Mouse (Mus musculus) embryonic facial prominence, embryonic 12.5 days (tissue): Measurements from ENCODE around the gene Cep83. TPM values are rescaled to one million over a fixed set of nuclear protein-coding genes. Genes with fewer than 3 reads are reported as not detected.
A peak's percentile ranks its signal among the peaks of the same experiment; 100 is the strongest.

Source experiments
- ATAC-seq: fragments of 200-750 bp; cut with Nextera tagmentation; 2 replicates; pipeline ENCODE4 v1.8.0; 2017; ENCODE audit not compliant: insufficient number of reproducible peaks, insufficient read depth, low FRiP score, low TSS enrichment
- H3K27ac ChIP-seq: fragments of 300-500 bp; sonication (generic); 2 replicates; pipeline ENCODE4 v1.5.1; 2016; ENCODE audit warnings: mild to moderate bottlenecking
- H3K27me3 ChIP-seq: fragments of 300-500 bp; sonication (generic); 2 replicates; pipeline ENCODE4 v1.6.1; 2016; ENCODE audit warnings: mild to moderate bottlenecking, moderate library complexity
- H3K36me3 ChIP-seq: fragments of 300-500 bp; sonication (generic); 2 replicates; pipeline ENCODE4 v1.6.1; 2016; ENCODE audit warnings: mild to moderate bottlenecking
- H3K4me1 ChIP-seq: fragments of 300-500 bp; sonication (generic); 2 replicates; pipeline ENCODE4 v1.6.1; 2016
- H3K4me2 ChIP-seq: fragments of 300-500 bp; sonication (generic); replicated peaks from 2 replicates; pipeline ENCODE4 v1.6.1; 2016; ENCODE audit warnings: mild to moderate bottlenecking, moderate library complexity
- H3K4me3 ChIP-seq: fragments of 300-500 bp; sonication (generic); 2 replicates; pipeline ENCODE4 v1.5.1; 2016; ENCODE audit warnings: mild to moderate bottlenecking
- H3K9ac ChIP-seq: fragments of 300-500 bp; sonication (generic); 2 replicates; pipeline ENCODE4 v1.6.1; 2016; ENCODE audit warnings: mild to moderate bottlenecking, moderate library complexity
- H3K9me3 ChIP-seq: fragments of 300-500 bp; sonication (generic); 2 replicates; pipeline ENCODE4 v1.6.1; 2016; ENCODE audit warnings: mild to moderate bottlenecking, moderate library complexity
- WGBS: fragments of 180-500 bp; shearing (Covaris S2); methylation state at CpG from one replicate; pipeline ENCODE4 v1.1.7; 2016; 5-methylcytosine and 5-hydroxymethylcytosine counted together
- polyA plus RNA-seq: library from polyadenylated mRNA; unstranded; fragments of >200 nt; fragmentation: Nextera tagmentation; extraction: Ambion mirVana; gene quantifications from 2 replicates; pipeline ENCODE4 v1.2.1, GENCODE M21; 2016

Cep83 gene
- polyA plus RNA-seq, 1 experiment from 2014 or later: 27.7 TPM

- no peak overlapping the region for H3K9ac ChIP-seq
- H3K4me3 ChIP-seq: no peak overlapping the region
- H3K4me1 ChIP-seq: peaks cover 23% of the 10 kb centered on the region
- no peak overlapping the region for H3K27ac ChIP-seq
- H3K36me3 ChIP-seq: no peaks in the 10 kb centered on the region
- no peak for ATAC-seq
- no peaks in the 10 kb centered on the region for H3K27me3 ChIP-seq
- H3K4me2 ChIP-seq: no peak overlapping the region
- no peaks in the 10 kb centered on the region for H3K9me3 ChIP-seq
- 92% methylated on average over 7 of the region's 7 CpGs for WGBS
Observed at GRCm38 (mm10) chr10:94828734-94829230, 140.3 kb downstream of the Cep83 start.

- H3K36me3 ChIP-seq: no peaks in the 10 kb centered on the region
- H3K4me1 ChIP-seq: peaks cover 21% of the 10 kb centered on the region
- H3K27ac ChIP-seq: peak overlapping the region; percentile 64; the same call in 1 of the 2 replicates
- no peak overlapping the region for H3K4me2 ChIP-seq
- ATAC-seq: peak; percentile 59; the same call in 1 of the 2 replicates
- H3K4me3 ChIP-seq: no peak overlapping the region
- no peak overlapping the region for H3K9ac ChIP-seq
- H3K9me3 ChIP-seq: no peaks in the 10 kb centered on the region
- WGBS: 63% methylated on average over 6 of the region's 6 CpGs
- H3K27me3 ChIP-seq: no peaks in the 10 kb centered on the region
Observed at GRCm38 (mm10) chr10:94829407-94829806, 141.0 kb downstream of the Cep83 start.

- H3K9ac ChIP-seq: no peak overlapping the region
- WGBS: 87% methylated on average over 9 of the region's 9 CpGs
- no peaks in the 10 kb centered on the region for H3K9me3 ChIP-seq
- H3K4me1 ChIP-seq: no peaks in the 10 kb centered on the region
- H3K4me2 ChIP-seq: no peak overlapping the region
- ATAC-seq: no peak
- no peak overlapping the region for H3K4me3 ChIP-seq
- H3K36me3 ChIP-seq: no peaks in the 10 kb centered on the region
- no peak overlapping the region for H3K27ac ChIP-seq
- no peaks in the 10 kb centered on the region for H3K27me3 ChIP-seq
Observed at GRCm38 (mm10) chr10:94835874-94836273, 147.4 kb downstream of the Cep83 start.
